Mouse (Mus musculus) A20 (cell line): Measurements from ENCODE around the gene Akirin2.
A peak's percentile ranks its signal among the peaks of the same experiment; 100 is the strongest.

Source experiments
- DNase-seq: peaks from one replicate; pipeline ENCODE4 v3.0.0-alpha.2; 2011; ENCODE audit warnings: low read depth, low spot score

Akirin2 gene

GRCm38 (mm10) chr4:34550748-34551097 is at the start of gene Akirin2:
Gene Akirin2, plus strand, starts transcription at chr4:34550937.
- DNase-seq = no peak

GRCm38 (mm10) chr4:34510305-34510704 is 40.4 kb upstream of the Akirin2 start:
- no peak for DNase-seq

- DNase-seq = no peak
Measured at GRCm38 (mm10) chr4:34522846-34523245, 27.9 kb upstream of the Akirin2 start.

DNA sequence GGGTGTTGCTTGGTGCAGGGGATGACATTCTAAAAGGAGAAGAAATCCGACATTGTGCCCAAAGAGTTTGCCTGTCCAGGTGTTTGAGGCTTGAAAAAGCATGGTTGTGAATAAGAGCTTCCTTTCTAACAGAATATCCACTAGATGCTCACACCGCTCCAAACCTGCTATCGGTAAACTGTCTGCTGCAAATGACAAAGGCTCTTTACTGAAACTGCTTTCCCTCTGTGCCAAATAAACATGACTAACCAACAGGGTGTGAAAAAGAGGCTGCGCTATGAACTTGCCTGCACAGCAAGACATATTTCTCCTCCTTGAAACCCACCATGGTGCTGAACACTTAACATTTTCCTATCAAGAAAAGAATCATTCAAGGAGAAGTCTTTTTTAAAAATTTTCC is 27.2 kb upstream of the Akirin2 start:
- no peak for DNase-seq

DNA sequence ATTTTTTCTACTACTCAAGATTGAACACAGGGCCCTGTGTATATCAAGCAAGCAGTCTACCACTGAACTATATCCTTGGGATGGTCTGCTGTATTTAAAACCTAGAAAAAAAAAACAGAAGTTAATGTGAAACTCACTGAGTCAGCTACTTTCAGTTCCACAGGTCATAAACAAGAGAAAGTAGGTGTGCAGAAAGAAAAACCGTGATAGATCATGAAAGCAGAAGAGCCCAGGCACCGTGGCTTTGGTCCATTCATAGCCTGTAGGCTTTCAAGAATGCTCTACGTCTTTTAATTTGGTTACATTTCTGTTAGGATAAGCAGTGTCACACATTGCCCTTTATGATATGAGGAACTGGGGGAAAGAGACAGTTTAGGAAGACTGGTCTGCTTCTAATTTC is 24.0 kb upstream of the Akirin2 start:
- DNase-seq = peak; percentile 72

GRCm38 (mm10) chr4:34528430-34529100 is 22.2 kb upstream of the Akirin2 start:
- DNase-seq = peak; percentile 18

DNA sequence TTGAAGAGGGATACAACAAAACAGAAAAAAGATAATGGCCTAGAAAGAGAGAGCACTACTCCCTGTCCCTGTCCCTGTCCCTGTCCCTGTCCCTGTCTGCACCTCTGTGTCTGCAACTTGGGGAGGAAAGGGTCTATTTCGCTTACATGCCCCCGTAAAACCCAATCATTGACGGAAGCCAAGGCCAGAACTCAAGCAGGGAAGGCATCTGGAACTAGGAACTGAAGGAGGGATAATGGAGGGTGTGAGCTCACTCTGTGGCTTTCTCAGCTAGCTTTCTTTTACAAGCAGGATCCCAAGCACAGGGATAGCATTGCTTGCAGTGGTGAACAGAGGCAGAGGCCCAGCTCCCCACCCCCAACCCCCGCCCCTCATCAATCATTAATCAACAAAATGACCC is 21.4 kb upstream of the Akirin2 start:
- DNase-seq = no peak

GRCm38 (mm10) chr4:34529941-34530340 is 20.8 kb upstream of the Akirin2 start:
- DNase-seq = no peak

GRCm38 (mm10) chr4:34549981-34550747 is 573 bp upstream of the Akirin2 start:
- peak; percentile 96 for DNase-seq

DNA sequence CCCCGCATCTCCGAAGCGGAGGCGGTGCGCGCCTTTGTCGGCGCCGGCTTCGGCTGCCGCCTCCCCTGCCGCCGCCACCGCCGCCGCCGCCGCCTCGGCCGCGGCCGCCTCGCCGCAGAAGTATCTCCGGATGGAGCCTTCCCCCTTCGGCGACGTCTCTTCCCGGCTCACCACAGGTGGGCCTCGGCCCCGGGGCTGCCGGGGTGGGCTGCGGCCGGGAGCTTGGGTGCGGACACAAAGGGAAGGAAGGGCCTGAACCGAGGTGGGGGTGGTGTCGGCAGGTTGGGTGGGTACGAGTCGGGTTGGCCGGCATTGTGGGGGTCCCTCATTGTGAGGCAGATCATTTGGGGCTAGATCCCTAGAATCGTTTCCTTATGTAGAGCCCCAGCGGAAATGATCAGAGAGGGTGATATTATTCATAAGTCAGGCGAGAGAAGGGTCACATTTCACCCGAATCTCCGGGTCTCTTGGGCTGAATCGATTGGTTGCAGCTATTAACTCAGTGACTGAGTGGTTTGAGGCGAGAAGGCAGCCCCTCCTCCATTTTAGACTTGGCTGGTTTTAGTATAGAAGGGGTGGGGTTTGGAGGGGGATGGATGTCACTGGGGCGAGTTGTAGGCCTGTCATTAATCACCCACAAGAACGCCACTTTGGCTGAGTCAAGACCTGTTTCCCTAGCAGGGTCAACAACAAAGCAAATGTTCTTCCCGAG is 517 bp downstream of the Akirin2 start:
- DNase-seq = peak; percentile 82

GRCm38 (mm10) chr4:34551966-34552365 is 1.2 kb downstream of the Akirin2 start:
- no peak for DNase-seq

GRCm38 (mm10) chr4:34554596-34554995 is 3.9 kb downstream of the Akirin2 start:
- DNase-seq = no peak

- no peak for DNase-seq
Measured at GRCm38 (mm10) chr4:34555604-34556003, 4.9 kb downstream of the Akirin2 start.

DNA sequence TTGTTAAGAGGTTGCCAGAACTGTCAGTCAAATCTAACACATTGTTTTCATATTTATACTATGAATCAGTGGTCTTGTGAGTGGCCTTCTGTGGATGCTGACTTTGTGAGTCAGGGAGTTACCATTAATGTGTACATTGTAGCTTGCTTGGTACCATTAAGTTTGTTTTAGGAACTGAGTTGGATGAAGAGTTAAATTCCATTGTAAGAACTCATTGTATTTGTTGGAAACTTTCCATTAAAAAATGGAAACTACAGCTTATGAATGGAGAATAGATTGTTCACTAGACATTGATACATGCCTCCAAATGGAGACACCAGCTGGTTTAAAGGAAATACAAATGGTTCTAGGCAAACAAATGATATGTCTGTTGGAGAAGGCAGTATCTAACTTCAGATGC is 5.4 kb downstream of the Akirin2 start:
- no peak for DNase-seq

DNA sequence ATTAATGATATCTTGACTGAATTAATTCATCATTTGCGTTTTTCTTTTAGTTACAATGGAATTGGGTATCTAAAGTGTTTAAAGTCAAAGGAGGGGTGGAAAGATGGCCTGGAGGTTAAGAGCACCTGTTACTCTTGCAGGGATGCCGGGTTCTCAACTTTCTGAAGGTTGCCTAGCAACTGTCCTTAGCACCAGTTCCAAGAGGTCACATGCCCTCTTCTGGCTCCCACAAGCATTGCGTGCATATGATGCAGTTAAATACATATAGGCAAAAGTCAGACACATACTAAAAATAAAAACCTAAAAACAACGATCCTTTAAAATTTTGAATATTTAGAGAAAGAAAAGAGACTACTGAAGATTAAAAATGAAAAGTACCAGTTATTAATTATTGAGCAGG is 10.2 kb downstream of the Akirin2 start:
- DNase-seq = peak; percentile 64

DNA sequence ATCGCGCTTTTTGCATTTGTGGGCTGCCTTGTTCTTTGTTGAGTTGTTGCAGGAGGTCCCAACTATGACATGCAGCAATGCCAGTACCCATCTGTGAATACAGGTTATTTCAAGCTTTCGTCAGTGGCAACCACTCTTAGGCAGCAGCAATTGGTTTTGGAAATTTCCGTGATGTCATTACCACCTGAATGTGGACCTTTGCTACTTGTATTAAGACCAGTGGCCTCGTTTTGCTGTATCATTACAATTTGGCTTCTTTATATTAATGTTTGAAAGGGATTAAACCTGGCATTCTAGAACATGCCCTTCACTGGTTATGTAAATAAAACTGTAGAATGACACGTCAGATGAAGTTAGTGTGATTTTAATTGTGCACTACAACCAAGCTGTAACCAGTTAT is 15.5 kb downstream of the Akirin2 start:
- DNase-seq = no peak

GRCm38 (mm10) chr4:34572876-34573275 is 22.1 kb downstream of the Akirin2 start:
- DNase-seq = no peak

DNA sequence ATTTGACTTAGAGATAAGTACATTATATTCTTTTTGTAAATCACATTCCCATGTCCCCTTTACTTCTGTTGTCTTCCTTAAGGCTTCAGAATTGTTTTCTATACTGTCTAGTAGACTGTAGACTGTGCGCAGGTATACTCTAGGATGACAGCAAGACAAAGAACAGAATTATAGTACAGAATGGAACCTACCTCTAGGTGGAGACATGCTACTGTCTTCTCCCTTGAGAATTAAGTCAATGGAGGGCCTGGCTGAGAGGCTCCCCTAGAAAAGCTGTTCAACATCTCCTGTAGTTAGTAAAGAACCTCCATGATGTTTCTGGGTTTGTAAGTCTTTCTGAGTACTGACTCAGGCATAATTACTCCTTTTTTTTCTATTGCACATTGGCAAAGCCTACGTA is 26.3 kb downstream of the Akirin2 start:
- DNase-seq = peak; percentile 30

DNA sequence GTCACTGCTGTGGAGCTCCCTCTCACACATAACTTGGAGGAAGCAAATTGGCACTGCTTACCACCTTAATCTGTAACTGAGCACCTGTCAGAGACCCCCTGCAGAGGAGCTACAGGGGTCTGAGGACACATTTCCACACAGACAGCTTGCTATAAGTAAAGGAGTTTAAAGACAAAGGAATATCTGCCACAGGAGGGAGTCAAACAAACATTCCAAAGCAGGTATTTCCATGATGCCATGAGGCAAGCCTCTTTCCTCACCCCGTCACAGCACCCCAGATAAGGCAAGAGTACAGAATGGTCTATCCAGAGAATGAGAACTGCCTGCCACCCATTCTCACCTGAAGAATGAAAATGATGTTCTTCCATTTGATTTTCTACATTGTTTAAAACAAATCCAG is 28.5 kb downstream of the Akirin2 start:
- DNase-seq = no peak

DNA sequence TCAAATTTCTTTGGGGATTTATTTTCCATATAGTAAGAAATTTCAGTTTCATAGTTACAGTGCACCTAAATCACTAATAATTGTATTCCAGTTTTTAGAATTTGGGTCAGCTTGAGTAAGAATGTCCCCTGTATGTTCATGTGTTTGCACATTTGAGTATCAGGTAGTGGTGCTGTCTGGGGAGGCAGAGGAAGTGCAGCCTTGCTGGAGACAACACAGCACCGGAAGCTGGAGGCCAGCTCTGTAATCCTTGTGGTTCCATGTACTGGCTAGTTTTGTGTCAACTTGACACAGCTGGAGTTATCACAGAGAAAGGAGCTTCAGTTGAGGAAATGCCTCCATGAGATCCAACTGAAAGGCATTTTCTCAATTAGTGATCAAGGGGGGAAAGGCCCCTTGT is 30.8 kb downstream of the Akirin2 start:
- peak; percentile 42 for DNase-seq

GRCm38 (mm10) chr4:34581990-34582389 is 31.3 kb downstream of the Akirin2 start:
- no peak for DNase-seq

DNA sequence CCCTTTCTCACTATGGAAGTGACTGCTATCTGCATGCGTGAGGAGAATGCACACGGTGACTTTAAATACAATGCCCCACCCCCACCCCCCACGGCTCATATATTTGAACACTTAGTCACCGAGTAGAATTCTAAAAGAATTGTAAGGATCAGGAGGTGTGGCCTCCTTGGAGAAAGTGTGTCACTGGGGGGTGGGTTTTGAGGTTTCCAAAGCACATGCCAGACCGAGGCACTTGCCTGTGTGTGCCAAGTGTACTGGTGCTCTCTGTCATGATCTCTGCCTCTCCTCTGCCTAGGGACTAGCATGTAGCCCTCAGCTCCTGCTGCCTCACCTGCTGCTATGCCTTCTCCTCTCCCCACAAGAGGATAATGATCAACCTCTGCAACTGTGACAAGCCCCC is 31.7 kb downstream of the Akirin2 start:
- no peak for DNase-seq

GRCm38 (mm10) chr4:34583427-34583826 is 32.7 kb downstream of the Akirin2 start:
- DNase-seq = no peak
